Mouse (Mus musculus) mouse embryonic stem cell (cell line): ENCODE data around the gene Tnf.

Experiments used
- in situ Hi-C, 2 experiments: fragments of 300-500 bp; cut with MboI; formaldehyde crosslinking; loops; 1 replicate in 1 of 2; 3 replicates in 1 of 2; pipeline ENCODE4 v1.14.3; 2019 to 2020; ENCODE audit warnings: low sequenced_read_pairs in 2 of 2, low pct_unique_long_range_greater_than_20kb in 1 of 2, mixed read lengths in 1 of 2; ENCODE audit not compliant: unreplicated experiment in 1 of 2

The Tnf gene

DNA sequence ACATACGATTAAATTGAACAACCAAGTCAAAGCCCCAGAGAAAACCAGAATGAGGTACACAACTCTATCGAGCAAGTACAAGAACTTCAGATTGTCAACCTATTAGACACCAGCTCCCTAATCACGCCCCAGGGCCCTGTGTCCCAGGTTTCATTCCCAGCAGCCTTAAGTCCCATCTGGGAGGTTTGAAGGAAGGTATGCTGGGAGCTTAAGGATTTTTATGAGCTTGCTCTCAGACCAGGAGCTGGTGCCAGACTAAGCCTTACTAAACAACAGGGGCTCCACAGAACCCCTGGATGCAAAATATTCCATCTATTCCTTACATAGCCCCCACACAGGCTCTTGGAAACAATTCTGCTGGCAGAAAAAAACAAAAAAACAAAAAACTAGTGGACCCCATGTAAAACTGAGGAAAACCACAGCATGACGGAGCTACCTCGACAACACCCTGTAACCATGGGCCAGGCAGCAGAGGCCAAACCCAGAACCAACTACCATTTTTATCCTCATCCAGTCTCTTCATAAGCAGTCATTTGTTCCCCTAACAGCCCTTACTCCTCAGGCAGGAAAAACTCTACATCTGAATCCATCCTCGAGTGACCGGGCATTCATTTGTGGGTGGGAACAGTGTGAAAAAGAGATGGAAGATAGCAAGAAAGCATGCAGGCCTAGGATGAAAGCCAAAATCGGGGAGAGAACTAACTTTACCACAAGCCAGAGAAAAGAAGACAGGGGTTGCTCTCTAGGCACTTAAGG, 38.3 kb downstream of the Tnf start:
- in situ Hi-C loops: no loop called here

DNA sequence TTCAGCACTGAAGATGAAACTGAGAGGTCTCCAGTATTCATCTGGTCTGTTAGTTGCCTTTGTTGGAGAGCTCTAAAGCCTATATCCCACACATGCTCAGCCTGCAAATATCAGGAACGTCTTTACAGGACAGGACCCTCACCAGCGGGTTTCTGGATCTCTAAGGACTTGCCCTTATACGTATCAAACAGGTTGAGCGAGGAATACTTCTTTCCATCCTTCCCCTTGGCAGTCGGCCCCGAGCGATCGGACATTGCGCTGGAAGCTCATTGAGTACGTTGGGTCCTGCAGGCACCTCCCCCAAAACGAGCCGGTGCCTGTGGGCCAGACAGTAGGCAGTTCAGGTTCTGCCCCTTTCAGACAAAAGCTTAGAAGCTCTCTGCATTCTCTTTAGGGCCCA, 39.1 kb downstream of the Tnf start:
- in situ Hi-C loops: no loop called here

DNA sequence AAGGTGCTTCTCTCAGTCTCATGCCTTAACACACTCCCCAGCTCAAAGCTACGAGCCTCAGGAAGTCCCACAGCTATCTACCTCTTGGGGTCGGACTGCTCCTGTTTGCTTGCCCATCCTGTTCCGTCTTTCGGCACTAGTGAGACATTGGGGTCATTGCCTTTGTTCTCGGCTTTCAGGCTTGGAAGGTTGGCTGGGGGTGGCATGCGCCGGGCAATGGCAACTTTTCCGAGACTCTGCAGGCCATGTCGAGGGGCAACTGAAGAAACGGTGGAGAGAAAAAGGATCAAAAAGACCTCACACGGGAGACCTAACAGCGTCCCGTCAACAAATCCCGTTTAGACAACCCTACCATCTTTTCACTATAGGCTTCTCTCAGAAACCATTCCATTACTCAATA, 39.7 kb downstream of the Tnf start:
- in situ Hi-C loops: no loop called here

DNA sequence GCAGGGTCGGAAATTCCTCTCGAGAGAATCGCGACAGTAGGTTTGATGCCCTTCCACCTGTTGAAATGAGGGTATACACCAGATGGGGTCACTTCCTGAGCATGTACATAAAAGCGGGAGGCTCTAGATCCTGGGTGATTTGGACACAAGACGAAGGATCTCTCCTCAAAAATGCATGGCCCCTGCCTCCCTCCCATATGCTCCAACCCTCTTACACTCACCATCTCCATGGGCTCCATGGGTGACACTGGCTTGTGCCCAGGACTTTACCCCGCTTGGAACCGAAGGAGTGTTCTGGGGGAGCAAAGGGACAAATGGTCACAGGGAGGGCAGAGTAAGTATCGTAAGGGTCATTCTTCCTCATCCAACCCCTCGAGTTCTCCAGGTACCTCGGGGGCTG, 40.4 kb downstream of the Tnf start:
- in situ Hi-C loops: no loop called here

DNA sequence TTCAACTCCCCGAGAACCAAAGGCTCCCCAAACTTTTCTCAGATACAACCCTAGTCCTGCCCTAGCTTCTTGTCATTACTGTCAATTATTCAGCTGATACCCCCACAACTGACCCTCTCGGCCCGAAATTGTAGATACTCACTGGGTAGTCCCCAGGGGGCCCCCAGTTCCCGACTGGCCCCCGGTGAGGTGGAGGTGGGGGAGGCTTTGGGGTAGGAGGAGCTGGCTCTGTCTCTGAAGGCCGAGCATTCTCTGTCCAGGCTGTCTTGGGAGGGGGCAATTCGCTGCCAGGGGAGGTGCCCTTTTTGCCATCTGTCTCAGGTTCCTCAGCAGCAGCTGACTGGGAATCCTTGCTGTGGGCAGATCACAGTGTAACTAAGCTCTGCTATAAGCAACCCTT, 42.2 kb downstream of the Tnf start:
- in situ Hi-C loops: no loop called here

DNA sequence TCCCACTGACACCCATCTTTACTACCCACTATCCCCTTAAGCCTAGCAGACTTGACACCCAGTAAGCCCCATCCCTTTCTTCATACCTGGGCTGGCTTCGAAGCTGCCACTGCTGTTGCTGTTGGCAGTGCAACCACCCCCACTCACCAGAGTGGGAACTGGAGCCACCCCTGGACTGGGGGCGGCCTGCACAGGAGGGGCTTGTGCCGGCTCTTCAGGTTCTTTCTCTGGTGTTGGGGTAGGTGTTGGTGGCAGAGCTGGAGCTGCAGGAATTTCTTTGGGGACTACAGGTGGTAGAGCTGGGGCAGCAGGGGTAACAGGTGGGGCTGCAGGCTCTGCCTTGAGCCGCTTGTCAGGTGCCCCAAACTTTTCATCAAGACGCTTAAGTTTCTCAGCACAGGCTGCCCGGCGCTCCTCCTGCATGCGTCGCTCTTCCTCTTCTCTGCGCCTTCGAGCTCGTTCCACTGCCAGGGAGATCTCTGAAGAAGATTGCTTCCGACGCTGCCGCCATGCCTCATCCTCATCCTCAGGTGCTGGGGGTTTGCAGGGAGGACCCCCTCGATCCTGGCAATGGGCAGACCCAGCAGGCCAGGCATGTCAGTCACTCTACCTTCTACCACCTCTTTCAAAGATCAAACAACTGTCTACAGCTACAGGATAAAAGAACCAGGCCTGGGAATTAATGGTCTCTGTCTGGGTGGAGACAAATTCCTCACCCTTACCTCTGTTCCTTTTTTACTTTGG, 42.8 kb downstream of the Tnf start:
- in situ Hi-C loops: no loop called here

DNA sequence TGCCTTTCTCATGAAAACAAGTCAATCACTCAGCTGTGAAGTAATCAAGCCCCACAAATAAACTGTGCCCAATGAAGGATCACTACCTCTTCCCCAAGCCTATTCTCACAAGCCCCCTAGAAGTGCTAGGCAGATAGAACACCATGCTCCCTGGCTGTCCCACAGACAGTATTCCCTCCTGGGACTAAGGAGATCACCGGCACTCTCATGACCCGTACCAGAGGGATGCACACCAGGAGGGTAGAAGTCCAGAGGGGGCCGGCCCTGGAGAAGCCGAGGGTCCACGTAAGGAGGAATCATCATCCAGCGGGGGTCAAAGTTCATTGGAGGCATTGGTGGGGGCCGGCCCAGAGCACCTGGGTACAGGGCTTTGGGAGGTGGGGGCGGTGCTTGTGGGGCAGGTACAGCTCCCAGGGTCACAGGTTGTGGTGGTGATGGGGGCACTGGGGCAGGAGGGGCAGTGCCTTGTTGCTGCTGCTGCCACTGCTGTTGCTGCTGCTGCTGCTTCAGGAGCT, 44.1 kb downstream of the Tnf start:
- in situ Hi-C loops: no loop called here

DNA sequence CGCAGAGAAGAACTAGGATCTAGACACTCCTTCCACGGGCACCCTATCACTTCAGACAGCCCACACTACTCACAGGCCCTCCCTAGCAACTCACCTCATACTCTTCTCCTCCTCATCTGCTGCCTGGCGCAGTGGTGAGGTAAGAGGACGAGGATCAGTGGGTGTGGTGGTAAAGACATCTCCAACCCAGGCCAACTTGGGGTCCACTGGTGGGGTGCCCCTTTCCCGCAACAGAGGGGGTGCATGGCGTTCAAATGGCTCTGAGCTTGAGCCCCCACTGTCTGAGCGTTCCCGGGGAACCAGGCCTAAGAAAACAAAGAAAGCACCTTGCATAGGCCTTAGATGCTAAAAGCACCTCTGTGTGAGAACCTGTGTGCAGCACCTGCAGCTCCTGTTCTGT, 44.6 kb downstream of the Tnf start:
- in situ Hi-C loops: no loop called here

DNA sequence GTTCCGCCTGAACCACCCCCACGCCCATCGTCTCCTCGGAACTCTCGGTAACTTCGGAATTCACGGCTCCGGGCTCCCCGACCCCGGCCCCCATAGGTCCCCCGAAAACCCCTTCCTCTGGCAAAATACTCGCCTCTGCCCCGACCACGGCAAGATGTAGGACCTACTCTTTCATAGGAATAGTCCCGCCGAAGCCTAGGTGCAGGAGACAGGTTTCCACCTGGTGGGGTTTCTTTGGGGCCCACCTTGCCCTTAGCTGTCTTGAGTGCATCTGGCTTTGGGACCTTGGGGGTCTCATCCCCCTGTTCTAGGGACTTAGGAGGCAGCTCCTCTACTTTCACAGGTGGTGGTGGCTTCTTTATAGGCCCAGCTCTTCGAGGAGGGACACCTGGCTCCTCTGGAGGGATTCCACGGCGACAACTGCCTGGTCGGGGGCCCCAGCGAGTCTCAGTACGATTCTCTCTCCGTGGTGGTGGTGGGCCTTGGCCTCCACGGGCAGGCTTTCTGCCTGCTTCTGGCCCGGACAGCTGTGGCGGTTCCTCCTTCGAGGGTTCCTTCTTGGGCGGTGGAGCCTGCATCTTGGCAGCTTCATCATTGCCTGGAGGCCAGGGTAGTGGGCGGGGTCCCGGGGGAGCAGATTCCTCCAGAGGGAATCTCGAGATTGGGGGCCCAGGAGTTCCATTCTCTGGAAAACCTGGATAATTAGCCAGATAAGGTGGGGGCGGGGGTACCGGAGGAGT, 45.2 kb downstream of the Tnf start:
- in situ Hi-C loops: no loop called here

DNA sequence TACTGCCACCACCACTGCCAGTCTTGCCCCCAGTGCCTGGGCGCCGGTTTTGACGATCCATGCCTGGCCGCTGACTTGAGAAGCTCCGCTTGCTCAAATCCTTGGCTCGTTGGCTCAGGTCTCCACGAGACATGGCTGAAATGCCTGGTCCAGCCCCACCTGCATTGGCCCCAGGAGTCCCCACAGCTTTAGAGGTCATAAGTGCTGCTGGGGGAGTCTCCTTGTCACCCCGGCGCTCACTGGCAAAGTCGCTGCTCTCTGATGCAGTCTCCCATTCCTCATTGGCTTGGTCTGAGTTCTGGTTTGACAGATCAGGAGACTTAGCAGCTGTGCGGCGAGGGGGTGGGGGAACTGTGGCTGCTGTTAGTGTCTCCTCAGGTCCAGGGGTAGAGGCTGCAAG, 46.4 kb downstream of the Tnf start:
- in situ Hi-C loops: no loop called here

DNA sequence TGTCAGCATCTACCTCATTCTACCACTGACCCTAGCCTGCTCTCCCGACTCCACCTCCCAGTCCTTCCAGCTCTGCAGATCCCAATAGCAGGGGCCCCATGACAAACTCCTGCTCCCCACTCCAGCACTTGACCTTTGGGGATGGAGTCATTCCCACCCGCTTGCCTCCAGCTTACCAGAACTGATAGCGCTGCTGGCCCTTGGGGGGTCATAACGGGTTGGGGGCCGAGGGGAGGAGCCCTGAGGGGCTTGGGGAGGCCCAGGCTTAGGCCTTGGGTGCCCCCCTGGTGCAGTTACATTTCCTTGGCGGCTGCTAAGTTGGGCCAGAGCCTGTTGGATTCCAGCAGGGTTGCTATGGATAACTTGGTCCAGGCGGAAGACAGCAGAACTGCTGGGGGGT, 47.2 kb downstream of the Tnf start:
- in situ Hi-C loops: no loop called here

DNA sequence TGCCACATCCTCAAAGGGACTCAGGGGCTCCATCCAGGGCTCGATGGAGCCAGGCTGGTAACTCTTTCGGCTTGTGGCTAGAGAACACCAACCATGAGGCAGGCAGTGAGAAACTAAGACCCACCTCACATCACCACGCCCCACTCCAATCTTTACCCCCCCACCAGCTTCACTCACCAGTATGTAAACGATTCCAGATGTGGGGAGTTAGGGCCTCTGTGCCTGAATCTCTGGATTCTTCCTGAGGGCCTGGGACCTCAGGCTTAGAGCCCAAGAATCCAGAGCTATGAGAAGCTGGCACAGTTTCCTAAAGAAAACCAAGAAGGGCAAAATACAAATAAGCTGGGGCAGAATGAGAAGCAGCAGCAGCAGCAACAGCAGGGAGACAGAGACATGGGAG, 47.9 kb downstream of the Tnf start:
- in situ Hi-C loops: no loop called here

DNA sequence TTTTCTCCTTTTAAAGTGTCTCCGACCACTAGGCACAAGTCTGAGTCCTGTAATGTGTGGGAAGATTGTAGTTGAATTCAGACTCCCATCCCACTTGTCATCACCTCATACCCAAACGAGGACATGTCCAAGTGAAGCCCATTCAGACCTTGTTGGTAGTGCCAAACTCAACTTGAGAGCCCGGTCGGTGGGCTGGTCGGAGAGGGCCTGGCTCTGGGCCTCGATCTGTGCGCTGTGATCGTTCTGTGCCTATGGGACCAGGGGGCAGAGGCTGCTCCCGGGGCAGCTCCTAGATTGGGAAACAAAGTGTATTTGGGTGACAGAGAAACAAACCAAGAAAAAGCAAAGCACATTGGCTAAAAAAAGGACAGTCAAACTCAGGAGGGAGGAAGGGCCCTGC, 48.7 kb downstream of the Tnf start:
- in situ Hi-C loops: no loop called here

DNA sequence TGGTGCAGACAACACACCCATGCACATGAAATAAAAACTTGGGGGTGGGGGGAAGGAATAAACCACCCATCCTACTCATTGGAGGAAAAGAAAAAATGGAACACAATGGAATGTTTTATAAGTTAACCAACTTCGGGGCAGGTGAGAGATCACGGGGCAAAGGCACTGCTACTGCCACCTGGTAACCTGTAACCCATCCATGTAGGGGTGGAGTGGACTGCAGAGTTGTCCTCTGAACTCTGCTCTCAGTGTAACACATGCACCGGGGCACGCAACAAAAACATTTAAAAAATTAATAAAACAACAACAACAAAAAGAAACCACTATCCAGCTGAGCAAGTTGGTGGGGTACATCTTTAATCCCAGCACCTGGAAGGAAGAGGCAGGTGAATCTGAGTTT, 49.7 kb downstream of the Tnf start:
- in situ Hi-C loops: no loop called here
